40 mouse cellular contexts compared by ENCODE assay signal in genomic region chr15:98420897-98421296, GRCm38 (mm10). TPM values are rescaled to one million over a fixed set of nuclear protein-coding genes. Genes with fewer than 3 reads are reported as not detected.
"Had no signal": no experiment of that assay in that cellular context is flagged by ENCODE, and none has a peak within 500 bp of the region (broad histone marks: within the 10 kb centered on the region; RNA-seq: fewer than 3 reads in every experiment).

No protein-coding gene starts in this region.

- H3K9ac ChIP-seq: heart, embryonic 12.5 days; hindbrain, embryonic 12.5 days; hindbrain, embryonic 14.5 days; intestine, embryonic 15.5 days; limb, embryonic 13.5 days; limb, embryonic 15.5 days; liver, embryonic 12.5 days had no signal

- H3K27ac ChIP-seq: gastrocnemius, adult 2 months; heart, embryonic 10.5 days; hindbrain, embryonic 10.5 days; hindbrain, embryonic 12.5 days; hindbrain, embryonic 14.5 days; intestine, embryonic 15.5 days; layer of hippocampus, adult 2 months; limb, embryonic 13.5 days; limb, embryonic 15.5 days; liver, embryonic 12.5 days had no signal

- ATAC-seq: hindbrain, embryonic 16.5 days; inflammation-experienced regulatory T-cells, adult 6 months; intestine, embryonic 15.5 days; intestine, postnatal 0 days; liver, embryonic 12.5 days had no signal

- H3K27me3 ChIP-seq: heart, embryonic 12.5 days; hindbrain, embryonic 12.5 days; intestine, embryonic 15.5 days; limb, embryonic 13.5 days; limb, embryonic 15.5 days had no signal

- H3K4me3 ChIP-seq: gastrocnemius, adult 2 months; heart, embryonic 10.5 days; heart, embryonic 12.5 days; hindbrain, embryonic 10.5 days; hindbrain, embryonic 12.5 days; intestine, embryonic 15.5 days; layer of hippocampus, adult 2 months; limb, embryonic 13.5 days; limb, embryonic 15.5 days; liver, embryonic 12.5 days had no signal

- H3K4me2 ChIP-seq: heart, embryonic 12.5 days; hindbrain, embryonic 12.5 days; hindbrain, embryonic 14.5 days; intestine, embryonic 15.5 days; limb, embryonic 13.5 days; limb, embryonic 15.5 days; liver, embryonic 12.5 days had no signal

- H3K4me1 ChIP-seq: heart, embryonic 10.5 days; heart, embryonic 12.5 days; liver, embryonic 12.5 days had no signal

- H3K36me3 ChIP-seq: heart, embryonic 10.5 days; heart, embryonic 12.5 days; hindbrain, embryonic 10.5 days; hindbrain, embryonic 12.5 days; intestine, embryonic 15.5 days; limb, embryonic 13.5 days; limb, embryonic 15.5 days; liver, embryonic 12.5 days had no signal

- H3K9me3 ChIP-seq: heart, embryonic 10.5 days; heart, embryonic 12.5 days; hindbrain, embryonic 10.5 days; hindbrain, embryonic 12.5 days; intestine, embryonic 15.5 days; limb, embryonic 13.5 days; limb, embryonic 15.5 days; liver, embryonic 12.5 days had no signal

- DNase-seq: gastrocnemius, adult 2 months; gastrocnemius, postnatal 10 days; gastrocnemius, postnatal 25 days; heart, adult 18-20 months; heart, postnatal 10 days; heart, postnatal 4 days; kidney, adult 18-20 months; kidney, adult 8-10 months; kidney, postnatal 10 days; kidney, postnatal 25 days; kidney, postnatal 4 days; layer of hippocampus, postnatal 36 days; left cerebral cortex, postnatal 4 days had no signal

RNA-seq across cellular contexts. Expression of gene Olfr282, which starts 10.1 kb away (rescaled TPM):
- total RNA-seq: gastrocnemius, adult 2 months; gastrocnemius, postnatal 10 days; gastrocnemius, postnatal 25 days; gastrocnemius, postnatal 4 days; granulocyte monocyte progenitor cell, adult 5-6 weeks; heart, adult 18-20 months; heart, adult 8-10 months; heart, postnatal 10 days; heart, postnatal 25 days; heart, postnatal 4 days; layer of hippocampus, adult 2 months; layer of hippocampus, postnatal 10 days; layer of hippocampus, postnatal 36 days; left cerebral cortex, adult 18-20 months; left cerebral cortex, adult 8-10 months; left cerebral cortex, postnatal 10 days; left cerebral cortex, postnatal 25 days; left cerebral cortex, postnatal 4 days had no signal
- polyA plus RNA-seq: frontal cortex, adult 2 months; heart, embryonic 10.5 days; heart, embryonic 12.5 days; heart, embryonic 14.5 days; heart, embryonic 16.5 days; hindbrain, embryonic 10.5 days; hindbrain, embryonic 12.5 days; hindbrain, embryonic 14.5 days; hindbrain, embryonic 16.5 days; inflammation-experienced regulatory T-cells, adult 6 months; intestine, embryonic 15.5 days; intestine, postnatal 0 days; kidney, embryonic 14.5 days; kidney, embryonic 16.5 days; limb, embryonic 13.5 days; limb, embryonic 15.5 days; liver, embryonic 12.5 days had no signal

RNA-seq across cellular contexts. Expression of gene Olfr281, which starts 31.5 kb away (rescaled TPM):
- total RNA-seq: gastrocnemius, adult 2 months; gastrocnemius, postnatal 10 days; gastrocnemius, postnatal 25 days; gastrocnemius, postnatal 4 days; granulocyte monocyte progenitor cell, adult 5-6 weeks; heart, adult 18-20 months; heart, adult 8-10 months; heart, postnatal 10 days; heart, postnatal 25 days; heart, postnatal 4 days; layer of hippocampus, adult 2 months; layer of hippocampus, postnatal 10 days; layer of hippocampus, postnatal 36 days; left cerebral cortex, adult 18-20 months; left cerebral cortex, adult 8-10 months; left cerebral cortex, postnatal 10 days; left cerebral cortex, postnatal 25 days; left cerebral cortex, postnatal 4 days had no signal
- polyA plus RNA-seq: heart, embryonic 10.5 days; heart, embryonic 12.5 days; heart, embryonic 14.5 days; heart, embryonic 16.5 days; hindbrain, embryonic 10.5 days; hindbrain, embryonic 12.5 days; hindbrain, embryonic 14.5 days; hindbrain, embryonic 16.5 days; inflammation-experienced regulatory T-cells, adult 6 months; intestine, embryonic 15.5 days; intestine, postnatal 0 days; kidney, embryonic 14.5 days; kidney, embryonic 16.5 days; limb, embryonic 13.5 days; limb, embryonic 15.5 days; liver, embryonic 12.5 days had no signal

RNA-seq across cellular contexts. Expression of gene Olfr283, which starts 40.2 kb away (rescaled TPM):
- total RNA-seq: gastrocnemius, adult 2 months; gastrocnemius, postnatal 10 days; gastrocnemius, postnatal 25 days; gastrocnemius, postnatal 4 days; granulocyte monocyte progenitor cell, adult 5-6 weeks; heart, adult 18-20 months; heart, adult 8-10 months; heart, postnatal 10 days; heart, postnatal 25 days; heart, postnatal 4 days; layer of hippocampus, adult 2 months; layer of hippocampus, postnatal 10 days; layer of hippocampus, postnatal 36 days; left cerebral cortex, adult 18-20 months; left cerebral cortex, adult 8-10 months; left cerebral cortex, postnatal 10 days; left cerebral cortex, postnatal 25 days; left cerebral cortex, postnatal 4 days had no signal
- polyA plus RNA-seq: heart, embryonic 10.5 days; heart, embryonic 12.5 days; heart, embryonic 14.5 days; heart, embryonic 16.5 days; hindbrain, embryonic 10.5 days; hindbrain, embryonic 12.5 days; hindbrain, embryonic 14.5 days; hindbrain, embryonic 16.5 days; inflammation-experienced regulatory T-cells, adult 6 months; intestine, embryonic 15.5 days; intestine, postnatal 0 days; kidney, embryonic 14.5 days; kidney, embryonic 16.5 days; limb, embryonic 13.5 days; limb, embryonic 15.5 days; liver, embryonic 12.5 days had no signal

RNA-seq across cellular contexts. Expression of gene OR5BS1P, which starts 48.8 kb away (rescaled TPM):
- total RNA-seq: gastrocnemius, adult 2 months; gastrocnemius, postnatal 10 days; gastrocnemius, postnatal 25 days; gastrocnemius, postnatal 4 days; granulocyte monocyte progenitor cell, adult 5-6 weeks; heart, adult 18-20 months; heart, adult 8-10 months; heart, postnatal 10 days; heart, postnatal 25 days; heart, postnatal 4 days; layer of hippocampus, adult 2 months; layer of hippocampus, postnatal 10 days; layer of hippocampus, postnatal 36 days; left cerebral cortex, adult 18-20 months; left cerebral cortex, adult 8-10 months; left cerebral cortex, postnatal 10 days; left cerebral cortex, postnatal 25 days; left cerebral cortex, postnatal 4 days had no signal
- polyA plus RNA-seq: frontal cortex, adult 2 months; heart, embryonic 10.5 days; heart, embryonic 12.5 days; heart, embryonic 14.5 days; heart, embryonic 16.5 days; hindbrain, embryonic 10.5 days; hindbrain, embryonic 12.5 days; hindbrain, embryonic 14.5 days; hindbrain, embryonic 16.5 days; inflammation-experienced regulatory T-cells, adult 6 months; intestine, embryonic 15.5 days; intestine, postnatal 0 days; kidney, embryonic 14.5 days; kidney, embryonic 16.5 days; limb, embryonic 13.5 days; limb, embryonic 15.5 days; liver, embryonic 12.5 days had no signal
